Comparison of ENCODE assay signal across 28 mouse cellular contexts in the genomic region with DNA sequence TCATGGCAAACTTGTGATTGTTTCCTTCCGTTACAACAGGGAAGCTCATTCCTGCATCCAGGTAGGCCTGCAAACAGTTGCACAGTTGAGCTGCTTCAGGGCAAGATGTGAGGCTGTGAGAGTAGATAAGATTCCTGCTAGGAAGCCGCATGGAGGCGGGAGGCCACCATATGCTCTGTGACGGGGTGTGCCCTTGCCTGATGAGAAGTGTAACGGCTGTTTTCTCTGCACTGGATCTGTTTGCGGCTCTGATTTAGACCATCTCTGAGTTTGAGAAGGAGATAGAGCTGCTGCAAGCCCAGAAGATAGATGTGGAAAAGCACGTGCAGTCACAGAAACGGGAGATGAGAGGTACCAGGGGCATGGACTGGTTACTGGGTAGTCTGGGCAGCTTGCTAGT. TPM values are rescaled to one million over a fixed set of nuclear protein-coding genes. Genes with fewer than 3 reads are reported as not detected.
A peak's percentile ranks its signal among the peaks of the same experiment; 100 is the strongest.
DNase-seq lines count a peak whose midpoint lies in the region; ATAC-seq lines count a peak whose summit lies in the region.
"Had no signal": no experiment of that assay in that cellular context is flagged by ENCODE, and none has a peak within 500 bp of the region (broad histone marks: within the 10 kb centered on the region; RNA-seq: fewer than 3 reads in every experiment).

No protein-coding gene starts in this region.

- 83% methylated on average over 8 of the region's 8 CpGs for WGBS in hindbrain, embryonic 16.5 days

- no peaks in the 10 kb centered on the region for H3K36me3 ChIP-seq in hindbrain, embryonic 16.5 days (ENCODE audit: control insufficient read depth, insufficient read depth, low read length)
- H3K36me3 ChIP-seq: intestine, embryonic 15.5 days; limb, embryonic 15.5 days; liver, embryonic 13.5 days had no signal

- H3K9ac ChIP-seq in hindbrain, embryonic 16.5 days (ENCODE audit: low read depth, low read length): no peak overlapping the region
- H3K9ac ChIP-seq: forebrain, embryonic 13.5 days; intestine, embryonic 15.5 days; limb, embryonic 15.5 days; liver, embryonic 13.5 days had no signal

- H3K4me3 ChIP-seq in hindbrain, embryonic 16.5 days (ENCODE audit: low read length): no peak overlapping the region
- H3K4me3 ChIP-seq: forebrain, embryonic 13.5 days; heart, adult 2 months; intestine, embryonic 15.5 days; limb, embryonic 15.5 days; liver, embryonic 13.5 days had no signal

- H3K27ac ChIP-seq in hindbrain, embryonic 16.5 days (ENCODE audit: low read depth, low read length): no peak overlapping the region
- H3K27ac ChIP-seq: forebrain, embryonic 13.5 days; heart, adult 2 months; hindbrain, postnatal 0 days; intestine, embryonic 15.5 days; limb, embryonic 15.5 days; liver, embryonic 13.5 days; stomach, postnatal 0 days had no signal

- DNase-seq in left cerebral cortex, postnatal 25 days (ENCODE audit: low spot score in 2 of 2): peak; percentile 18 to 22
- DNase-seq in left cerebral cortex, adult 8-10 months (ENCODE audit: low spot score in 2 of 2): no peak
- peak; percentile 84 for DNase-seq in cerebellum, adult 11-12 months
- DNase-seq in cerebellum, adult 8-10 months: peak; percentile 75
- DNase-seq in cerebellum, postnatal 36 days: peak; percentile 73 to 76
- DNase-seq in lung, adult 18-20 months: no peak
- DNase-seq: adrenal gland, adult 2 months; adrenal gland, postnatal 36 days; B cell, adult 2 months; gastrocnemius, postnatal 36 days; heart, adult 2 months; heart, postnatal 14 days; kidney, adult 2 months; kidney, postnatal 36 days; liver, embryonic 13.5 days; lung, adult 2 months; lung, postnatal 10 days; midbrain, embryonic 14.5 days; retina, postnatal 1 day; right cerebral cortex, postnatal 25 days; thymus, adult 18-20 months; thymus, postnatal 25 days had no signal

- no peak for ATAC-seq in hindbrain, embryonic 16.5 days

- no peaks in the 10 kb centered on the region for H3K4me1 ChIP-seq in hindbrain, embryonic 16.5 days (ENCODE audit: control insufficient read depth, insufficient read depth, low read depth, low read length)
- H3K4me1 ChIP-seq: forebrain, embryonic 13.5 days; intestine, embryonic 15.5 days; limb, embryonic 15.5 days; liver, embryonic 13.5 days had no signal

- intact Hi-C loops in left cerebral cortex, postnatal 25 days (cut with DNase I): loop anchor here (5.0 kb wide), 4 partner anchors 154 to 376 kb away; no protein-coding TSS in a partner anchor

- no peak overlapping the region for H3K4me2 ChIP-seq in hindbrain, embryonic 16.5 days (ENCODE audit: low read length)
- H3K4me2 ChIP-seq: forebrain, embryonic 13.5 days; intestine, embryonic 15.5 days; limb, embryonic 15.5 days; liver, embryonic 13.5 days had no signal

- no peaks in the 10 kb centered on the region for H3K9me3 ChIP-seq in hindbrain, embryonic 16.5 days (ENCODE audit: control insufficient read depth, low read length)
- H3K9me3 ChIP-seq: forebrain, embryonic 13.5 days; intestine, embryonic 15.5 days; limb, embryonic 15.5 days; liver, embryonic 13.5 days had no signal

- no peaks in the 10 kb centered on the region for H3K27me3 ChIP-seq in hindbrain, embryonic 16.5 days (replicated peaks; ENCODE audit: control insufficient read depth, insufficient read depth, low read length)
- H3K27me3 ChIP-seq: intestine, embryonic 15.5 days had no signal

RNA-seq across cellular contexts. Expression of a gene that starts 22.5 kb away (rescaled TPM):
- total RNA-seq in left cerebral cortex, postnatal 25 days (2021): 100 to 1,000 TPM; 151 to 154 TPM
- total RNA-seq in left cerebral cortex, adult 8-10 months (2022): 100 to 1,000 TPM; 162 to 190 (median 168) TPM
- 89.1 and 97.7 TPM in 2 replicates for polyA plus RNA-seq in hindbrain, embryonic 16.5 days (2015; fragmentation: Nextera tagmentation; extraction: Ambion mirVana)

RNA-seq across cellular contexts. Expression of a gene that starts 51.8 kb away (rescaled TPM):
- total RNA-seq in left cerebral cortex, postnatal 25 days (2021): 1 to 10 TPM; 3.0 to 4.2 TPM
- 1 to 10 TPM; 6.1 to 9.1 (median 7.6) TPM for total RNA-seq in left cerebral cortex, adult 8-10 months (2022)
- 0.41 and 0.51 TPM in 2 replicates for polyA plus RNA-seq in hindbrain, embryonic 16.5 days (2015; fragmentation: Nextera tagmentation; extraction: Ambion mirVana)

Comparison
In these comparisons a context has a peak if more than half of its experiments do, and no peak if none do; other contexts are left out.
1. DNase-seq: peak in left cerebral cortex, postnatal 25 days (2 of 2), cerebellum, adult 11-12 months (single experiment), cerebellum, adult 8-10 months (single experiment) and cerebellum, postnatal 36 days (2 of 2); none in left cerebral cortex, adult 8-10 months (0 of 2) and lung, adult 18-20 months (0 of 2).